Mouse (Mus musculus) left cerebral cortex, postnatal 10 days (tissue): Measurements from ENCODE around the gene Cebpzos. TPM values are rescaled to one million over a fixed set of nuclear protein-coding genes. Genes with fewer than 3 reads are reported as not detected.

ENCODE experiments used
- DNase-seq, 2 experiments: peaks; one replicate each; pipeline ENCODE4 v3.0.0; 2021 to 2022; ENCODE audit warnings: low spot score in 2 of 2, mixed read lengths in 1 of 2; ENCODE audit errors: extremely low spot score in 1 of 2
- intact Hi-C: fragments of 180-260 bp; cut with DNase I; formaldehyde crosslinking; loops from one replicate; pipeline ENCODE4 v1.15.1; 2025
- total RNA-seq, 2 experiments: library from RNA; stranded (reverse); gene quantifications; 2 replicates each; pipeline ENCODE4 v1.2.3; 2021

Gene Cebpzos
- total RNA-seq, 2 experiments from 2014 or later, result 30.8 to 36.1 TPM

GRCm38 (mm10) chr17:78935857-78936256 is 19.6 kb downstream of the Cebpzos start:
- intact Hi-C loops, result loop anchor here (5.0 kb wide), 1 partner anchor 104 kb away; no protein-coding TSS in a partner anchor
- DNase-seq, result no peak

DNA sequence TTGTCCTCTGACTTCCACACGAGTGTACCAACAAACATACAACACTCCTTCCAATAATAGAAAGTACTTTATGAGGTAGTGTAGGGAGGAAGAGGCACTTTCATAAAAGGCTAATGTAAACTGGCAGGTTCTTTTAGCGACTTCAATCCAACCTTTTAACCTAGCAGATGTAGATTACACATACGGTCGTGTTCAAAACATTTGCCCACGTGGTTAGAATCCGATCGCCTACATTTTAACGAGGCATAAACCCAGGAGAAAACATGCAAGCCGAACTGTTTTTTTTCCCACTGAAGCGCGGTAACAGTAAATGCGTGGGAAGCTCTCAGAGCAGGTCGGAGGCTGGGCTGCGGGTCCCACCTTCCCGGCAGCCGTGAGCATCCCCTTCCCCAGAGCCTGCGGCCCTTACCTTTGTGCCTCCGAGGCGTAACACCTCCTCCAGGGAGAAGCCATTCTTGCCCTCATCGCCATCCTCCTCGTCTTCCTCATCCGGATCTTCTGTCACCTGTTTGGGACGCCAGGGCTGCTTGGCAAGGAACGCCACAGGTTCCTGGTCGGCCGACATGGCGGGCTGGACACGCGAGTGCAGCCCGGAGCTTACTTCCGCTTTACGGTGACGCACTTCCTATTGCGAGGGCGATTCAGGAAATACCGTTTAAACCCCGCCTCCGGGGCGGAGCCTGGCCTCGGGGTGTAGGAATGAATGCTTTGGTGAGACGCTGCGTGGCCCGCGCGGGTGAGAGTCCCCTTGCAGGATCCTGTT is 20.3 kb downstream of the Cebpzos start, which contains the start of the genes Cebpz and Ndufaf7:
Gene Cebpz (minus strand): TSS at position 601 of the 763 bp plus-strand sequence.
Gene Ndufaf7 (plus strand): TSS at position 671 of the 763 bp plus-strand sequence.
- DNase-seq, result peak; percentile 96 to 99
- intact Hi-C loops, result loop anchor here (5.0 kb wide), 1 partner anchor 104 kb away; no protein-coding TSS in a partner anchor

DNA sequence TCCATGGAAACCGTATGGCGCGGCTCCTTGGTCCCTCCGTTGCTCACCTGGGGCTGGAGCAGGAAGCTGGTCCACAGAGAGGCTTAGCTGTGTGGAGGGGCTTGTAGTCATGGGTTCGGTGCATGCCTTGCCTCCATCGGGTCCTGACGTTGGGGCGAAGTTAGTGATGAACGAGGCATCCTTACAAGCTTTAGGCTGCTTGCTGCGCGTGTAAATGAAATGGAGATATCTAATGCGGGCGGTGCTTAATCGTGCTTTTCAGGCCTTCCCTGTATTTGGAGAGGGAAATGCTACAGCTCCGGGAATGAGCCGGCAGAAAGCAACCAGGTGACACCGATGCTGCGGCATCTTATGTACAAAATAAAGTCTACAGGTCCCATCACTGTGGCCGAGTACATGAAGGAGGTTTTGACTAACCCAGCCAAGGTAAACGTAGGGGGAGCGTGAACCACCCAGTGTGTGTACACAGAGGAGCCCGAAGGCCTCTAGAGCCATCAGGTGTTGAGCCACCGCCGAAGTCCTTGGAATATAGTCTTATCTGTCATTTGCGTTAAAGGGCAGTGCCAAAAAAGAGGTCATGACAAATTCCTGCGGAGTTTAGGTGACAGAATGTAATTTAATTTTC is 21.0 kb downstream of the Cebpzos start:
- DNase-seq, result no peak
- intact Hi-C loops, result loop anchor here (5.0 kb wide), 1 partner anchor 105 kb away; no protein-coding TSS in a partner anchor

GRCm38 (mm10) chr17:78938927-78939326 is 22.6 kb downstream of the Cebpzos start:
- no peak for DNase-seq
- intact Hi-C loops, result loop anchor here (5.0 kb wide), 1 partner anchor 107 kb away; no protein-coding TSS in a partner anchor

- no peak for DNase-seq
- intact Hi-C loops, result no loop called here
Measured at GRCm38 (mm10) chr17:78942579-78942978, 26.3 kb downstream of the Cebpzos start.

- no peak for DNase-seq
- intact Hi-C loops, result no loop called here
Measured at GRCm38 (mm10) chr17:78951225-78951624, 34.9 kb downstream of the Cebpzos start.

GRCm38 (mm10) chr17:78952070-78952469 is 35.8 kb downstream of the Cebpzos start:
- no peak for DNase-seq
- intact Hi-C loops, result no loop called here

- no peak for DNase-seq
- intact Hi-C loops, result no loop called here
Measured at GRCm38 (mm10) chr17:78953240-78953639, 36.9 kb downstream of the Cebpzos start.

DNA sequence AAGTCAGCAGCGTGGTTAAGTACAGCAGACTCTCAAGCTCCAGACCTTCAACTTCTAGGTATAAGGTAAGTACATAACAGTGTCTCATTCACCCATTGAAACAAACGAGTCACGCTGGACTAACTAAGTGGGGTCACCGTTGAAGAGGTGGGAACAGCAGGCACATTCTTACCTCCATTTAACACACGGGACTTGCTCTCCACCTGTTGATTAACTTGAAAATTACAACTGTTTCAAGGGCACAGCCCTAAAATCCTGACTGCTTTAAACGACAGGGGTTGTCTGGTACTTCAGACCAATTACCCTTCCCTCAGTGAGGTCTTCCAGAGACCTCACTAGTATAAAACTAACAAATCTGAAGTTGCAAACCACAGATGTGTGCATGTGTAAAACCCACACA is 43.2 kb downstream of the Cebpzos start:
- DNase-seq, result no peak
- intact Hi-C loops, result no loop called here

GRCm38 (mm10) chr17:78964387-78964786 is 48.1 kb downstream of the Cebpzos start:
- intact Hi-C loops, result no loop called here
- peak; percentile 21 to 38 for DNase-seq

- DNase-seq, result no peak
- intact Hi-C loops, result no loop called here
Measured at GRCm38 (mm10) chr17:78966092-78966883, 50.0 kb downstream of the Cebpzos start.

- intact Hi-C loops, result no loop called here
- DNase-seq, result no peak
Measured at GRCm38 (mm10) chr17:78968500-78968899, 52.2 kb downstream of the Cebpzos start.

Other genes starting within 250 kb of the Cebpzos start
- gene Strn, start 179.3 kb upstream of the Cebpzos start, total RNA-seq, result 10 to 100 TPM; 69.0 to 76.0 TPM
- gene Heatr5b, start 81.1 kb upstream of the Cebpzos start, total RNA-seq, result 10 to 100 TPM; 50.0 to 51.1 TPM
- 10 to 100 TPM; 33.3 to 33.7 TPM for gene Gpatch11, start 80.9 kb upstream of the Cebpzos start, total RNA-seq
- gene Eif2ak2, start 33.9 kb upstream of the Cebpzos start, total RNA-seq, result 1 to 10 TPM; 5.0 to 7.2 TPM
- not detected for gene Sult6b1, start 9.5 kb upstream of the Cebpzos start, total RNA-seq
- 10 to 100 TPM; 33.1 to 34.3 TPM for gene Cebpz, start 20.6 kb downstream of the Cebpzos start, total RNA-seq
- 10 to 100 TPM; 64.3 to 71.6 TPM for gene Ndufaf7, start 20.6 kb downstream of the Cebpzos start, total RNA-seq
- gene Prkd3, start 104.3 kb downstream of the Cebpzos start, total RNA-seq, result 10 to 100 TPM; 11.0 to 11.4 TPM
- gene Qpct, start 135.4 kb downstream of the Cebpzos start, total RNA-seq, result 10 to 100 TPM; 13.6 to 16.0 TPM